In genomic region chr9:59751966-59752365, GRCm38 (mm10) we compare ENCODE assay signal across 8 mouse cellular contexts. TPM values are rescaled to one million over a fixed set of nuclear protein-coding genes. Genes with fewer than 3 reads are reported as not detected.
DNase-seq lines count a peak whose midpoint lies in the region; ATAC-seq and TF ChIP-seq lines count a peak whose summit lies in the region.

No protein-coding gene starts in this region.

- no peak for TF ChIP-seq CTCF in bone marrow macrophage, adult 2 months (IDR thresholded peaks at IDR 0.05; ENCODE audit: low read depth, low read length)

- peak overlapping the region; percentile 71 for H3K4me3 ChIP-seq in kidney, embryonic 16.5 days (ENCODE audit: low read length)
- peak overlapping the region; percentile 87 for H3K4me3 ChIP-seq in bone marrow macrophage, adult 2 months (ENCODE audit: insufficient read depth, low read length)
- H3K4me3 ChIP-seq in hindbrain, embryonic 15.5 days = peak overlapping the region; percentile 97
- H3K4me3 ChIP-seq in midbrain, embryonic 15.5 days = peak overlapping the region; percentile 89

- 2% methylated on average over 2 of the region's 2 CpGs for WGBS in kidney, embryonic 16.5 days
- 4% methylated on average over 2 of the region's 2 CpGs for WGBS in hindbrain, embryonic 15.5 days
- 6% methylated on average over 2 of the region's 2 CpGs for WGBS in midbrain, embryonic 15.5 days

- H3K4me2 ChIP-seq in kidney, embryonic 16.5 days (replicated peaks; ENCODE audit: low read depth, low read length) = peak overlapping the region; percentile 87
- peak overlapping the region; percentile 84 for H3K4me2 ChIP-seq in hindbrain, embryonic 15.5 days
- peak overlapping the region; percentile 73 for H3K4me2 ChIP-seq in midbrain, embryonic 15.5 days

- no peaks in the 10 kb centered on the region for H3K9me3 ChIP-seq in kidney, embryonic 16.5 days (ENCODE audit: low read length)
- no peaks in the 10 kb centered on the region for H3K9me3 ChIP-seq in hindbrain, embryonic 15.5 days
- H3K9me3 ChIP-seq in midbrain, embryonic 15.5 days = no peaks in the 10 kb centered on the region

- no peaks in the 10 kb centered on the region for H3K27me3 ChIP-seq in kidney, embryonic 16.5 days (ENCODE audit: insufficient read depth, low read length)
- no peaks in the 10 kb centered on the region for H3K27me3 ChIP-seq in hindbrain, embryonic 15.5 days
- H3K27me3 ChIP-seq in midbrain, embryonic 15.5 days (replicated peaks) = no peaks in the 10 kb centered on the region

- no peak for DNase-seq in kidney, postnatal 10 days
- DNase-seq in adrenal gland, adult 2 months = no peak
- no peak for DNase-seq in left cerebral cortex, postnatal 25 days (ENCODE audit: low spot score in 2 of 2)

- H3K27ac ChIP-seq in kidney, embryonic 16.5 days (ENCODE audit: low read length) = peak overlapping the region; percentile 95
- H3K27ac ChIP-seq in bone marrow macrophage, adult 2 months (ENCODE audit: insufficient read depth, low read depth, low read length) = no peak overlapping the region
- H3K27ac ChIP-seq in hindbrain, embryonic 15.5 days (replicated peaks) = peak overlapping the region; percentile 61; the same call in 1 of the 2 replicates
- H3K27ac ChIP-seq in midbrain, embryonic 15.5 days = no peak overlapping the region

- TF ChIP-seq POLR2A in bone marrow macrophage, adult 2 months (IDR thresholded peaks at IDR 0.05; ENCODE audit: borderline replicate concordance, low read depth, low read length) = no peak

- peaks cover 23% of the 10 kb centered on the region for H3K4me1 ChIP-seq in kidney, embryonic 16.5 days (ENCODE audit: insufficient read depth, low read length)
- H3K4me1 ChIP-seq in bone marrow macrophage, adult 2 months (ENCODE audit: control insufficient read depth, insufficient read depth, low read length) = peaks cover 14% of the 10 kb centered on the region
- peaks cover 19% of the 10 kb centered on the region for H3K4me1 ChIP-seq in hindbrain, embryonic 15.5 days (replicated peaks)
- peaks cover 22% of the 10 kb centered on the region for H3K4me1 ChIP-seq in midbrain, embryonic 15.5 days

- peak overlapping the region; percentile 75 for H3K9ac ChIP-seq in kidney, embryonic 16.5 days (replicated peaks; ENCODE audit: low read length)
- H3K9ac ChIP-seq in hindbrain, embryonic 15.5 days = peak overlapping the region; percentile 95
- peak overlapping the region; percentile 76; the same call in 1 of the 2 replicates for H3K9ac ChIP-seq in midbrain, embryonic 15.5 days

- intact Hi-C loops in left cerebral cortex, postnatal 25 days (cut with DNase I) = loop anchor here (2.0 to 5.0 kb wide), 3 partner anchors 60 to 135 kb away; partner anchors contain the start of genes Parp6 and Pkm

- no peaks in the 10 kb centered on the region for H3K36me3 ChIP-seq in kidney, embryonic 16.5 days (ENCODE audit: insufficient read depth, low read length)
- no peaks in the 10 kb centered on the region for H3K36me3 ChIP-seq in hindbrain, embryonic 15.5 days
- H3K36me3 ChIP-seq in midbrain, embryonic 15.5 days (replicated peaks) = no peaks in the 10 kb centered on the region

- no peak for ATAC-seq in kidney, embryonic 16.5 days (ENCODE audit: low FRiP score, low TSS enrichment)
- no peak for ATAC-seq in hindbrain, embryonic 15.5 days (ENCODE audit: low FRiP score, low read depth)
- ATAC-seq in midbrain, embryonic 15.5 days (replicated peaks) = no peak
- no peak for ATAC-seq in cerebellum, adult (ENCODE audit: insufficient number of reproducible peaks, low FRiP score, low TSS enrichment)

RNA-seq across cellular contexts. Expression of gene Myo9a, which starts 1.3 kb away (rescaled TPM):
- 17.3 and 18.2 TPM in 2 replicates for polyA plus RNA-seq in kidney, embryonic 16.5 days (2015; fragmentation: Nextera tagmentation; extraction: Ambion mirVana)
- polyA plus RNA-seq in bone marrow macrophage, adult 2 months (2012; ENCODE audit: insufficient read depth, insufficient read length, missing spikeins) = 10.2 and 13.1 TPM in 2 replicates
- polyA plus RNA-seq in hindbrain, embryonic 15.5 days (2015; fragmentation: Nextera tagmentation; extraction: Ambion mirVana) = 24.6 and 25.1 TPM in 2 replicates
- polyA plus RNA-seq in midbrain, embryonic 15.5 days (2015; fragmentation: Nextera tagmentation; extraction: Ambion mirVana) = 28.1 and 28.2 TPM in 2 replicates
- total RNA-seq in adrenal gland, adult 2 months (2021) = 10 to 100 TPM; 14.1 to 17.5 TPM
- polyA plus RNA-seq in adrenal gland, adult 2 months (2012; rRNA removed) = 0.28 and 0.45 TPM in 2 replicates
- total RNA-seq in left cerebral cortex, postnatal 25 days (2021) = 10 to 100 TPM; 71.6 to 73.8 TPM

RNA-seq across cellular contexts. Expression of gene Senp8, which starts 1.5 kb away (rescaled TPM):
- 11.9 and 13.2 TPM in 2 replicates for polyA plus RNA-seq in kidney, embryonic 16.5 days (2015; fragmentation: Nextera tagmentation; extraction: Ambion mirVana)
- polyA plus RNA-seq in bone marrow macrophage, adult 2 months (2012; ENCODE audit: insufficient read depth, insufficient read length, missing spikeins) = 6.4 and 7.9 TPM in 2 replicates
- 10.2 and 11.8 TPM in 2 replicates for polyA plus RNA-seq in hindbrain, embryonic 15.5 days (2015; fragmentation: Nextera tagmentation; extraction: Ambion mirVana)
- 11.1 and 14.0 TPM in 2 replicates for polyA plus RNA-seq in midbrain, embryonic 15.5 days (2015; fragmentation: Nextera tagmentation; extraction: Ambion mirVana)
- 10 to 100 TPM in 1 of 2 experiments, 1 to 10 TPM in 1; 7.5 to 10.4 TPM for total RNA-seq in adrenal gland, adult 2 months (2021)
- 0.65 and 2.7 TPM in 2 replicates for polyA plus RNA-seq in adrenal gland, adult 2 months (2012; rRNA removed)
- 1 to 10 TPM; 8.8 to 8.9 TPM for total RNA-seq in left cerebral cortex, postnatal 25 days (2021)

Comparison
In these comparisons a context has a peak if more than half of its experiments do, and no peak if none do; other contexts are left out.
1. H3K27ac ChIP-seq: peak in kidney, embryonic 16.5 days (single experiment) and hindbrain, embryonic 15.5 days (single experiment); none in bone marrow macrophage, adult 2 months (single experiment) and midbrain, embryonic 15.5 days (single experiment).
2. Peak in every context shown above with its lines, with median percentiles within 50 percentile points of each other: H3K4me2 ChIP-seq, H3K4me3 ChIP-seq and H3K9ac ChIP-seq.